Mouse (Mus musculus) CH12.LX (cell line): ENCODE data around the gene March1. TPM values are rescaled to one million over a fixed set of nuclear protein-coding genes. Genes with fewer than 3 reads are reported as not detected.

ENCODE experiments used
- DNase-seq: peaks from one replicate; pipeline ENCODE4 v3.0.0-alpha.2; 2013; ENCODE audit errors: extremely low read depth
- H3K27ac ChIP-seq: 2 replicates; pipeline ENCODE4 v1.5.1; 2012; ENCODE audit warnings: low read depth, mild to moderate bottlenecking, control low read depth, moderate library complexity; ENCODE audit not compliant: insufficient read depth
- H3K27me3 ChIP-seq: replicated peaks from 2 replicates; pipeline ENCODE3; 2012; ENCODE audit warnings: inconsistent platforms
- H3K36me3 ChIP-seq, 2 experiments: replicated peaks in 1 of 2; 2 replicates each; pipeline versions ENCODE3 to v1.6.1; 2012; ENCODE audit warnings: inconsistent platforms in 1 of 2, low read length in 1 of 2, mild to moderate bottlenecking in 1 of 2, mixed read lengths in 1 of 2, moderate library complexity in 1 of 2; ENCODE audit not compliant: control insufficient read depth in 1 of 2, insufficient read depth in 1 of 2
- H3K4me1 ChIP-seq, 2 experiments: 2 replicates each; pipeline ENCODE4 v1.6.1; 2012; ENCODE audit warnings: inconsistent platforms in 1 of 2, moderate library complexity in 1 of 2; ENCODE audit not compliant: insufficient read depth in 2 of 2, control insufficient read depth in 1 of 2
- H3K4me2 ChIP-seq: 2 replicates; pipeline ENCODE4 v1.6.1; 2012; ENCODE audit warnings: low read depth, mild to moderate bottlenecking, control low read depth; ENCODE audit not compliant: poor library complexity, insufficient read depth, severe bottlenecking
- H3K4me3 ChIP-seq, 3 experiments: fragments of 150-350 bp in 1 of 3; sonication (generic) in 1 of 3; replicated peaks in 1 of 3; 2 replicates each; pipeline versions ENCODE3 to v1.5.1; 2011 to 2012; ENCODE audit warnings: low read depth in 2 of 3, low read length in 2 of 3, mild to moderate bottlenecking in 2 of 3, moderate library complexity in 2 of 3, control low read depth in 1 of 3, improper control_type of control experiment in 1 of 3, inconsistent platforms in 1 of 3, mixed read lengths in 1 of 3; ENCODE audit not compliant: poor library complexity in 1 of 3
- H3K79me2 ChIP-seq: replicated peaks from 2 replicates; pipeline ENCODE4 v1.6.1; 2012; ENCODE audit warnings: mild to moderate bottlenecking, moderate library complexity; ENCODE audit not compliant: control insufficient read depth, poor library complexity, insufficient read depth, severe bottlenecking; ENCODE audit errors: extremely low read depth
- H3K9ac ChIP-seq: 2 replicates; pipeline ENCODE4 v1.6.1; 2012; ENCODE audit warnings: low read depth, mild to moderate bottlenecking, control low read depth, moderate library complexity; ENCODE audit not compliant: insufficient read depth
- H3K9me3 ChIP-seq: replicated peaks from 2 replicates; pipeline ENCODE3; 2012; ENCODE audit warnings: low read length, inconsistent platforms, mixed read lengths
- BHLHE40 ChIP-seq: IDR thresholded peaks from 2 replicates; pipeline ENCODE4 v1.6.1; 2011; ENCODE audit warnings: mild to moderate bottlenecking, low read depth, low read length, improper control_type of control experiment
- ETS1 ChIP-seq: conservative IDR thresholded peaks from 2 replicates; pipeline ENCODE4 v1.6.1; 2012; ENCODE audit warnings: low read depth, mild to moderate bottlenecking, inconsistent platforms, low read length, improper control_type of control experiment, moderate library complexity
- GABPA ChIP-seq: IDR thresholded peaks from 2 replicates; pipeline ENCODE4 v1.6.1; 2012; ENCODE audit warnings: low read depth, low read length, improper control_type of control experiment, inconsistent platforms; ENCODE audit not compliant: insufficient replicate concordance
- JUN ChIP-seq: IDR thresholded peaks from 2 replicates; pipeline ENCODE4 v1.6.1; 2011; ENCODE audit warnings: low read depth, mild to moderate bottlenecking, low read length, improper control_type of control experiment, moderate library complexity; ENCODE audit not compliant: insufficient read depth
- JUND ChIP-seq: conservative IDR thresholded peaks from 2 replicates; pipeline ENCODE4 v1.6.1; 2011; ENCODE audit warnings: low read depth, low read length, improper control_type of control experiment
- KAT2A ChIP-seq: IDR thresholded peaks from 2 replicates; pipeline ENCODE4 v1.6.1; 2012; ENCODE audit warnings: low read length, improper control_type of control experiment, inconsistent platforms; ENCODE audit not compliant: insufficient replicate concordance
- MAFK ChIP-seq: IDR thresholded peaks from 2 replicates; pipeline ENCODE4 v1.6.1; 2011; ENCODE audit warnings: low read length, improper control_type of control experiment; ENCODE audit not compliant: insufficient replicate concordance
- MEF2A ChIP-seq: IDR thresholded peaks from 2 replicates; pipeline ENCODE4 v1.6.1; 2014; ENCODE audit warnings: low read depth, mild to moderate bottlenecking, inconsistent platforms, low read length, improper control_type of control experiment, borderline replicate concordance
- NRF1 ChIP-seq: IDR thresholded peaks from 2 replicates; pipeline ENCODE4 v1.6.1; 2014; ENCODE audit warnings: low read depth, mild to moderate bottlenecking, inconsistent platforms, low read length, improper control_type of control experiment, moderate library complexity
- PAX5 ChIP-seq: IDR thresholded peaks from 2 replicates; pipeline ENCODE4 v1.6.1; 2012; ENCODE audit warnings: low read length, inconsistent platforms, mixed read lengths
- POLR2A ChIP-seq: IDR thresholded peaks from 2 replicates; pipeline ENCODE4 v1.6.1; 2011; ENCODE audit warnings: low read depth, mild to moderate bottlenecking, improper control_type of control experiment, low read length
- POLR2AphosphoS2 ChIP-seq: IDR thresholded peaks from 2 replicates; pipeline ENCODE4 v1.6.1; 2011; ENCODE audit warnings: low read depth, low read length, improper control_type of control experiment
- SIN3A ChIP-seq: IDR thresholded peaks from 2 replicates; pipeline ENCODE4 v1.6.1; 2012; ENCODE audit warnings: low read length, improper control_type of control experiment, inconsistent platforms
- SMC3 ChIP-seq: IDR thresholded peaks from 2 replicates; pipeline ENCODE4 v1.6.1; 2011; ENCODE audit warnings: low read depth, low read length, improper control_type of control experiment
- TBP ChIP-seq: conservative IDR thresholded peaks from 2 replicates; pipeline ENCODE4 v1.6.1; 2011; ENCODE audit warnings: low read depth, low read length, improper control_type of control experiment
- UBTF ChIP-seq: IDR thresholded peaks from 2 replicates; pipeline ENCODE4 v1.6.1; 2012; ENCODE audit warnings: low read depth, mild to moderate bottlenecking, inconsistent platforms, low read length, improper control_type of control experiment, moderate library complexity
- USF1 ChIP-seq: IDR thresholded peaks from 2 replicates; pipeline ENCODE4 v1.6.1; 2014; ENCODE audit warnings: low read depth, mild to moderate bottlenecking, inconsistent platforms, low read length, improper control_type of control experiment
- USF2 ChIP-seq: conservative IDR thresholded peaks from 2 replicates; pipeline ENCODE4 v1.6.1; 2011; ENCODE audit warnings: low read depth, low read length, improper control_type of control experiment
- ZKSCAN1 ChIP-seq: IDR thresholded peaks from 2 replicates; pipeline ENCODE4 v1.6.1; 2012; ENCODE audit warnings: low read depth, inconsistent platforms, low read length, improper control_type of control experiment, borderline replicate concordance
- ZMIZ1 ChIP-seq: IDR thresholded peaks from 2 replicates; pipeline ENCODE4 v1.6.1; 2012; ENCODE audit warnings: low read depth, mild to moderate bottlenecking, inconsistent platforms, low read length, improper control_type of control experiment
- ZNF384 ChIP-seq: IDR thresholded peaks from 2 replicates; pipeline ENCODE4 v1.6.1; 2012; ENCODE audit warnings: low read depth, low read length, improper control_type of control experiment, inconsistent platforms
- dilution Hi-C: fragments of 300-500 bp; cut with MboI; formaldehyde crosslinking; loops from 2 replicates; pipeline ENCODE4 v1.14.3; 2020; ENCODE audit warnings: low sequenced_read_pairs; ENCODE audit not compliant: extremely low pct_unique_long_range_greater_than_20kb, extremely low pct_ligation_motif_present
- in situ Hi-C: fragments of 300-500 bp; cut with MboI; formaldehyde crosslinking; loops from 3 replicates; pipeline ENCODE4 v1.14.3; 2019; ENCODE audit warnings: low sequenced_read_pairs, low pct_ligation_motif_present, low pct_unique_long_range_greater_than_20kb, mixed read lengths
- polyA plus RNA-seq: library from polyadenylated mRNA; unstranded; fragments of >175 nt; gene quantifications from 2 replicates; pipeline ENCODE4 v1.2.1, GENCODE M21; 2012; ENCODE audit warnings: low read depth; ENCODE audit not compliant: insufficient read length
- total RNA-seq, 2 experiments: library from RNA; depleted of rRNA; stranded (reverse); fragments of 300-350 nt in 1 of 2; fragments of >200 nt in 1 of 2; gene quantifications; 2 replicates each; pipeline ENCODE4 v1.2.3; 2012 to 2014

Gene March1
- total and polyA plus RNA-seq, 3 experiments, result 0.16 to 0.21 TPM; not detected in 1

DNA sequence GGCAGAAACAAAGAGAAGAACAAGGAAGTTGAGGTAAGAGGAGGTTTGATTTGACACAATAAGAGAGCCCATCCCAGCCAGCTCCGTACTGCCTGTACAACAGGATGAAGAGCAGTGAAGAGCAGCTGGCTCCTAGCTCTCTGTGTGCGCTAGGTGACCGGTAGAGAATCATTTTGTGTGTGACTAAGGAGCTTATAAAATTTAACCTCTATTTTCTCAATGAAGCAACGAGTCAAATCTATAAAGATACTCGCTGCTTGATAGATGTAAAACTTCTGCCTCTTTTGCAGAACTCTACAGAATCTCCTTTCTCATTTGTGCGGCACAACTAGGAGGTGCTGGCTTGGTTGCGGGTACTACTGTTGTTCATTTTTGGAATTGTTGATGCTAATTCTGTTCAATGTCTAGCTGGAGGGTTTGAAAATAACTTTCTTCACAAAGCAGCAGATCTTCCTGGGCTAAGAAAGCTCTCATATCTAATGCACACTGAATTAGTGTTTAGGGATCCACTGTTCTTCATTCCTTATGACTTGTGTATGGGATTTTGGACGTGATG, 349.6 kb downstream of the March1 start:
- Histone ChIP-seq H3K4me3 (no peak overlapping the region), H3K36me3 (no peaks in the 10 kb centered on the region), H3K27ac (no peak overlapping the region), H3K27me3 (no peaks in the 10 kb centered on the region), H3K4me1 (no peaks in the 10 kb centered on the region), H3K9ac (no peak overlapping the region), H3K79me2 (no peaks in the 10 kb centered on the region), H3K4me2 (no peak overlapping the region), H3K9me3 (no peaks in the 10 kb centered on the region)
- dilution Hi-C loops, result no loop called here
- no peak for DNase-seq
- TF ChIP-seq MAFK (no peak), ZKSCAN1 (no peak), KAT2A (no peak), POLR2AphosphoS2 (no peak), ETS1 (no peak), POLR2A (no peak), NRF1 (no peak), TBP (no peak), BHLHE40 (no peak), USF1 (no peak), GABPA (no peak)
- in situ Hi-C loops, result no loop called here

DNA sequence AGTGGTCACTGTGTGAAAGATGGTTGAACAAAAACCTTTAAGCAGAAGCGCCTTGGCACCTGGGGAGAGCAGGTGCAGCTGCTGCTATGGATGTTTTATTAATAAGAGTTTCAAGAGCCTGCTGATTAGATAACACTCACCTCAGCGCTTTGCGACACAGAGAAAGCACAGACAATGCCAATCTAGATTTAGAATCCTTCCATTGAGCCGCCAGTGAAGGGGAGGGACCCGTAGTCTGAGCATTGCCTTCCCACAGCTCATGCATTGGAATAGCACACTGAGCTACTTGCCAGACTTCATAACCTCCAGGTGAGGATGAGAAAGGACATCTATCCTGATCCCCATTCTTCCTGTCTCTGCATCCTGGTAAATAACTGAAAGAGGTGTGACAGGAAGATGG, 359.2 kb downstream of the March1 start:
- Histone ChIP-seq H3K27ac (no peak overlapping the region), H3K4me2 (no peak overlapping the region), H3K36me3 (no peaks in the 10 kb centered on the region), H3K4me3 (no peak overlapping the region), H3K4me1 (no peaks in the 10 kb centered on the region), H3K27me3 (no peaks in the 10 kb centered on the region), H3K9ac (no peak overlapping the region), H3K9me3 (no peaks in the 10 kb centered on the region), H3K79me2 (no peaks in the 10 kb centered on the region)
- dilution Hi-C loops, result no loop called here
- in situ Hi-C loops, result no loop called here
- DNase-seq, result no peak
- no peak for TF ChIP-seq UBTF
- TF ChIP-seq KAT2A, result no peak
- no peak for TF ChIP-seq JUND
- no peak for TF ChIP-seq PAX5
- no peak for TF ChIP-seq MEF2A
- TF ChIP-seq USF2, result no peak
- TF ChIP-seq ZNF384, result no peak
- TF ChIP-seq JUN, result no peak
- TF ChIP-seq USF1, result no peak
- TF ChIP-seq ZMIZ1, result no peak
- TF ChIP-seq SIN3A, result no peak
- TF ChIP-seq SMC3, result no peak
- TF ChIP-seq POLR2AphosphoS2, result no peak
